Mouse (Mus musculus) cerebellum, adult 2 months (tissue): ENCODE data around the gene Fmod. TPM values are rescaled to one million over a fixed set of nuclear protein-coding genes. Genes with fewer than 3 reads are reported as not detected.

Source experiments
- DNase-seq, 2 experiments: peaks; one replicate each; pipeline ENCODE4 v3.0.0; 2021
- H3K27ac ChIP-seq: fragments of 200-500 bp; 2 replicates; pipeline ENCODE4 v1.5.1; 2012; ENCODE audit warnings: low read length, control low read depth, inconsistent platforms; ENCODE audit not compliant: insufficient read depth
- H3K27me3 ChIP-seq: fragments of 200-500 bp; 2 replicates; pipeline ENCODE4 v1.6.1; 2012; ENCODE audit warnings: inconsistent platforms, mild to moderate bottlenecking, low read length, moderate library complexity; ENCODE audit not compliant: control insufficient read depth, insufficient read depth
- H3K4me1 ChIP-seq: fragments of 200-500 bp; 2 replicates; pipeline ENCODE4 v1.6.1; 2011; ENCODE audit warnings: low read length; ENCODE audit not compliant: control insufficient read depth, insufficient read depth
- H3K4me3 ChIP-seq: fragments of 200-500 bp; replicated peaks from 2 replicates; pipeline ENCODE3; 2011; ENCODE audit warnings: mild to moderate bottlenecking, low read depth, low read length, control low read depth; ENCODE audit not compliant: insufficient read depth
- CTCF ChIP-seq: fragments of 200-500 bp; IDR thresholded peaks from 2 replicates; pipeline ENCODE4 v1.5.1; 2011; ENCODE audit warnings: low read depth, mild to moderate bottlenecking, control low read depth, low read length, moderate library complexity, borderline replicate concordance; ENCODE audit not compliant: insufficient read depth
- POLR2A ChIP-seq: fragments of 200-500 bp; IDR thresholded peaks from 2 replicates; pipeline ENCODE4 v1.6.1; 2011; ENCODE audit warnings: low read length, control low read depth, borderline replicate concordance; ENCODE audit not compliant: insufficient read depth
- WGBS: fragments of 180-500 bp; shearing (Covaris S2); methylation state at CpG from one replicate; pipeline ENCODE4 v1.1.7; 2018; 5-methylcytosine and 5-hydroxymethylcytosine counted together
- polyA plus RNA-seq: library from polyadenylated mRNA; depleted of rRNA; stranded (reverse); fragments of >200 nt; gene quantifications from 2 replicates; pipeline ENCODE4 v1.2.3, GENCODE M21; 2012; rRNA removed

The Fmod gene
- polyA plus RNA-seq, 1 experiment: 7.5 TPM

DNA sequence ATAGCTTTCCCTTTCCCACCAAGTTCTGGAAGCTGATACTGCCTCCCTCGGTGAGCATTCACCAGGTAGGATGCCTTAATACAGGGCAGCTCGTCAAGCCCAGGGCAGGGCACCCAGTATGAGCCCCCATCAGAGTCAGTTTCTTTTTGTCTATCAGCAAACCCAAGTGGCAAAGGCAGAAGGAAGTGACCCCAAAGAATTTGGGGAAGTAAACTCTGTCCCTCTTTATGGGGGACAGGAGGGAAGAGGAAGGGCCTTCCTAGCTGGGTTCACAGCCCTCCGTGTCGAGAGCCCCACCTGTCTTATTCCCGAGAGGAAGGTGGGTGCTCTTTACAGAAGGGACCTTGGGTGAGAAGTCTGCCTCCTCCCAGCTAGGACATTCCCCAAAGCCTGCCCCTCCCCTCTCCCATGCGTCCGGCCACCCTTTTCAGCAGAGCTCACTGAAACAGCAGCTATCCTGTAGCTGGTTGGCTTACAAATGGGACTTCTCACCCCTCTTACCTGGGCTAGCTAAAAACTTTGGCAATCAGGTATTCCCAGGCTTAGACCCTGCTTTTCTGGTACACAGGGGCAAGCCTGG is 58.1 kb downstream of the Fmod start:
- Histone ChIP-seq H3K27ac (no peak overlapping the region), H3K4me3 (no peak overlapping the region), H3K27me3 (no peaks in the 10 kb centered on the region), H3K4me1 (peaks cover 29% of the 10 kb centered on the region)
- TF ChIP-seq CTCF (no peak), POLR2A (no peak)
- 88% methylated on average over 7 of the region's 7 CpGs for WGBS
- DNase-seq: no peak

DNA sequence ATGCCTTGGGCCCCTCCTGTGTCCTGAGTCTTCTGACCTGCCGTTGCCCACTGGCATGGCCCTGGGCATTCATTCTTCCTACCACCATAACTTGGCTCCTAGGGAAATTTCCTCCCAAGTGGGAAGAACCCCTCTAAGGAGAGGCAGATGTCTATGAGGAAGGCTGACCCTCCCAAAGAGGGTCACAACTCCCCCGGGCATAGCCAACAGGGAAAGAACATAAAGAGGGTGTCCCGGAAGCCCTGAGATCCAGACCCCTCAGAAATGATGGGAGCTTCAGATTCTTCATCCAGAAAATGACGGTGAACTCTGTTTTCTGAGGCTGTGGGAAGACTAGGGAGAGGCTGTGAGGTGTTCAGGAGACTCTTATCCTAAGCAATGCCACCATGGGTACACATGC is 58.7 kb downstream of the Fmod start:
- H3K4me3 ChIP-seq: no peak overlapping the region
- WGBS: 61% methylated on average over 4 of the region's 4 CpGs
- H3K27ac ChIP-seq: no peak overlapping the region
- TF ChIP-seq CTCF (no peak), POLR2A (no peak)
- H3K27me3 ChIP-seq: no peaks in the 10 kb centered on the region
- H3K4me1 ChIP-seq: peaks cover 29% of the 10 kb centered on the region
- DNase-seq: no peak

DNA sequence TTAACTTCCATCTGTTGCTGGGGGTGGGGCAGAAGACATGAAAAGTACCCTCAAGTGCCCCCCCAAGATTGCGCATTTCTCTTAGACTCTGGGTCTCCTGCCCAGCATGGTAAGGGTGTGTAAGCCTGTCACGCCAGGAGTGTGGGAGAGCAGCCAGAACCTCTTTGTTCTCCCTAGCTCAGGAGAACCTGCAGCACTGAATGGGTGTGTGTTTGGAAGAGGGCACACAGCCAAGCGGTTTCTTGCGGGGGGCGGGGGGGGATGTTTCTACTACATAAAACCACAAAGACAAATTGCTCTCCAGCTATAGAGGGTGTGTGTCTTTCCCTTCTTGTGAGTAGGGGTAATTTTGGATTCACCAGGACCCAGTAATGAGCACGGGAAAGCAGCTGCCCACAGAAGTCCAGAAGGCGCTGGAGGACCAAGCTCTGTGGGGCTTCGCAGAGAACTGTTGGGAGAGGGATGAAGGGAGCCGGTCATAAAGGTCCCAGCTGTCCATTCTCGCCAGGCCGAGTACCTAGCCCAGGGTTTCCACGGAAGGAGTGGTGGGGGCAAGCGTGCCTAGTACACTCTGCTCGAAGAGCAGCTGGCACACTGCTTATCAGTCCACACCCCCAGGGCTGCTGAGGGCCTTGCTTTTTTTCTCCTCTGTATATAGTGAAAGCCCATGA is 59.3 kb downstream of the Fmod start:
- Histone ChIP-seq H3K27ac (no peak overlapping the region), H3K4me3 (no peak overlapping the region), H3K4me1 (peaks cover 29% of the 10 kb centered on the region), H3K27me3 (no peaks in the 10 kb centered on the region)
- no peak for DNase-seq
- WGBS: 45% methylated on average over 14 of the region's 14 CpGs
- TF ChIP-seq POLR2A (no peak), CTCF (no peak)

DNA sequence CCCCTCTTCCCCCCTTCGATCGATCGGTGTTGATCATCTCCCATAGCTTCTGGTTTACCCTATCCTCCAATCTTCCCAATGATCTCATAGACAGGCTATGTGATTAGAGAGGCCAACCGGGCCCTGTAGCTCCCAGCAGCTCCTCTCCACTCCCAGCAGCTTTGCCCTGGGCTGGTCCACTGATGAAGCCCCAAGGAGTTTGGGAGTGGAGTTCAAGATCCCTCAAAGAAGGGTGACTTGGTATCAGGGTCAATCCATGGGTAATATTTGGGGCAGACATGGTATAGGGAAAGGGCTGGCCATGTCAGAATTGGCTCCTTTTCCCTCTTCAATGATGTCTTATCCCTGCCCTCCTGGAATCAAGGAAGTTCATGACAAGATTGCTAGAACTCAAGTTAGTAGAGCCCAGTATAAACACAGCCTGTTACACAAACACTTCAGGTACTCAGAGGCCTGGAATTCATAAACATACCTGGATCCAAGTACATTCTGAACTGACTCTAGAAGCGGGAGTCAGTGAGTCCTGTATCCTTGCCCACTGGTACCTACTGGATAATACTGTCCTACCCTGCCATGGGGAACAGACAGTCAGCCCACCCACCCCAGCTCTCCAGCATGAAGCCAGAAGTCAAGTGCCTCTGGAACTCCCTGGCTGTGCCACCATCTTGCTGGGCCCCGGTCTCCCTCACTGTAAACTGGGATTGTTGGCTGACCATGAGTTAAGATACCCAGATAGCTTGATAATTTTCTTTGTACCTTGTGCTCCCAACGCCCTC is 60.2 kb downstream of the Fmod start:
- no peak overlapping the region for H3K27ac ChIP-seq

More for the DNA sequence above, 60.2 kb downstream of the Fmod start:
- peak in 1 of 2 experiments; percentile 4 for DNase-seq
- Histone ChIP-seq H3K4me1 (peaks cover 28% of the 10 kb centered on the region), H3K27me3 (no peaks in the 10 kb centered on the region), H3K4me3 (no peak overlapping the region)
- WGBS: 95% methylated on average over 7 of the region's 7 CpGs
- TF ChIP-seq POLR2A (no peak), CTCF (no peak)

Other genes starting within 250 kb of the Fmod start
- 18.7 and 19.8 TPM in 2 replicates for gene Atp2b4, start 236.2 kb upstream of the Fmod start, polyA plus RNA-seq
- gene Optc, start 129.3 kb upstream of the Fmod start, polyA plus RNA-seq: 2.2 and 2.4 TPM in 2 replicates
- 7.5 and 10.6 TPM in 2 replicates for gene Prelp, start 115.8 kb upstream of the Fmod start, polyA plus RNA-seq
- 11.9 and 15.3 TPM in 2 replicates for gene Btg2, start 41.9 kb downstream of the Fmod start, polyA plus RNA-seq
- gene Chit1, start 74.0 kb downstream of the Fmod start, polyA plus RNA-seq: not detected in 2 replicates
- gene Chil1, start 144.9 kb downstream of the Fmod start, polyA plus RNA-seq: 19.8 and 24.2 TPM in 2 replicates
- 0.14 and 0.18 TPM in 2 replicates for gene Mybph, start 156.2 kb downstream of the Fmod start, polyA plus RNA-seq
- 154 and 160 TPM in 2 replicates for gene Adora1, start 198.2 kb downstream of the Fmod start, polyA plus RNA-seq